ENCODE assay signal across 22 mouse cellular contexts in the genomic region with DNA sequence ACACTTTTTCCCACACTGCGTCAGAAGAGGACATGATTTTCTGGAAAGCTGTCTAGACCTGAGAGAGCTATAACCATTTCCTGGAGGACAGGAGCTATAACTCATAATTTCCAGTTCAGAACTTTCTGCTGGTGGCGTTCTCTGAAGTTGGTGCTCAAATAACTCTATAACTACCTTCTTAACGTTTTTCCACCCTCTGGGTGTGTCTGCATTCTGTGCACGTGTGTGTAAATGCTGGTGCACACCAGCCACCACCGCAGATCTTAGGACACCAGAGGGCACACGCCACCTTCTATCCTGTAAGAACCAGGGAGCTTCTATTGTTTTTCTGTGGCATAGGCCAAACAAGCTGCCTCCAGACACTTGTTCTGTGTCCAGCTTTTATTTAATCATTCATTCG. TPM values are rescaled to one million over a fixed set of nuclear protein-coding genes. Genes with fewer than 3 reads are reported as not detected.
A peak's percentile ranks its signal among the peaks of the same experiment; 100 is the strongest.
DNase-seq lines count a peak whose midpoint lies in the region; ATAC-seq and TF ChIP-seq lines count a peak whose summit lies in the region.
"Had no signal": no experiment of that assay in that cellular context is flagged by ENCODE, and none has a peak within 500 bp of the region (broad histone marks: within the 10 kb centered on the region; RNA-seq: fewer than 3 reads in every experiment).

No protein-coding gene starts in this region.

- DNase-seq in liver, embryonic 13.5 days = no peak
- no peak for DNase-seq in liver, embryonic 11.5 days (ENCODE audit: low spot score)
- DNase-seq in urinary bladder, postnatal 36 days (ENCODE audit: low spot score in 2 of 2) = no peak
- DNase-seq in layer of hippocampus, postnatal 25 days (ENCODE audit: extremely low spot score in 1 of 2, low spot score in 1 of 2) = no peak
- DNase-seq: adrenal gland, adult 2 months; adrenal gland, postnatal 36 days; B cell, adult 2 months; cerebellum, adult 2 months; cerebellum, postnatal 10 days; embryo, embryonic 11 days; gastrocnemius, postnatal 36 days; heart, adult 11 months; heart, postnatal 36 days had no signal

- ATAC-seq in liver, embryonic 13.5 days (ENCODE audit: low read depth) = no peak
- ATAC-seq in liver, embryonic 11.5 days (replicated peaks; ENCODE audit: low FRiP score) = no peak
- ATAC-seq in CD4-positive, CD25-positive, alpha-beta regulatory T cell, adult 4 months = peak; percentile 38
- ATAC-seq in activated CD4-positive, CD25-positive, alpha-beta regulatory T cell, adult 4 months = peak; percentile 36
- ATAC-seq: forebrain, embryonic 14.5 days; hindbrain, embryonic 16.5 days had no signal

- H3K27me3 ChIP-seq in liver, embryonic 13.5 days = no peaks in the 10 kb centered on the region
- H3K27me3 ChIP-seq in liver, embryonic 11.5 days (replicated peaks; ENCODE audit: control insufficient read depth, insufficient read depth, low read length) = no peaks in the 10 kb centered on the region
- no peaks in the 10 kb centered on the region for H3K27me3 ChIP-seq in small intestine, adult 2 months (ENCODE audit: control insufficient read depth, insufficient read depth, low read length)
- H3K27me3 ChIP-seq: embryonic facial prominence, embryonic 15.5 days; heart, embryonic 13.5 days had no signal

- H3K36me3 ChIP-seq in liver, embryonic 13.5 days = peaks cover 4% of the 10 kb centered on the region; the same call in 1 of the 2 replicates
- H3K36me3 ChIP-seq in liver, embryonic 11.5 days (ENCODE audit: control insufficient read depth, insufficient read depth, low read length) = 0 out of 2 replicates have a peak, but pooled peaks cover 2% of the 10 kb centered on the region
- H3K36me3 ChIP-seq in small intestine, adult 2 months (ENCODE audit: control insufficient read depth, insufficient read depth, low read length) = no peaks in the 10 kb centered on the region
- H3K36me3 ChIP-seq: embryonic facial prominence, embryonic 15.5 days had no signal

- TF ChIP-seq POLR2A in small intestine, adult 2 months (IDR thresholded peaks at IDR 0.05; ENCODE audit: low read depth, low read length) = no peak

- no peak overlapping the region for H3K9ac ChIP-seq in liver, embryonic 13.5 days
- H3K9ac ChIP-seq in liver, embryonic 11.5 days (ENCODE audit: low read depth, low read length) = no peak overlapping the region
- H3K9ac ChIP-seq: embryonic facial prominence, embryonic 15.5 days had no signal

- H3K9me3 ChIP-seq in liver, embryonic 13.5 days (replicated peaks) = 0 out of 2 replicates have a peak, but pooled peaks cover 2% of the 10 kb centered on the region
- H3K9me3 ChIP-seq in liver, embryonic 11.5 days (ENCODE audit: control insufficient read depth, low read length) = no peaks in the 10 kb centered on the region
- H3K9me3 ChIP-seq: embryonic facial prominence, embryonic 15.5 days; forebrain, embryonic 10.5 days; heart, embryonic 13.5 days had no signal

- H3K27ac ChIP-seq in liver, embryonic 13.5 days = peak overlapping the region; percentile 34
- no peak overlapping the region; the same call in 1 of the 2 replicates for H3K27ac ChIP-seq in liver, embryonic 11.5 days (ENCODE audit: low read depth, low read length)
- peak overlapping the region; percentile 52; the same call in 1 of the 2 replicates for H3K27ac ChIP-seq in small intestine, adult 2 months (ENCODE audit: insufficient read depth, low read depth, low read length)
- H3K27ac ChIP-seq: embryonic facial prominence, embryonic 15.5 days; heart, embryonic 13.5 days had no signal

- H3K4me2 ChIP-seq in liver, embryonic 13.5 days = no peak overlapping the region
- H3K4me2 ChIP-seq in liver, embryonic 11.5 days = no peak overlapping the region
- H3K4me2 ChIP-seq: embryonic facial prominence, embryonic 15.5 days; heart, embryonic 13.5 days had no signal

- peaks cover 51% of the 10 kb centered on the region for H3K4me1 ChIP-seq in liver, embryonic 13.5 days (replicated peaks)
- peaks cover 17% of the 10 kb centered on the region for H3K4me1 ChIP-seq in liver, embryonic 11.5 days (replicated peaks; ENCODE audit: control insufficient read depth, insufficient read depth, low read length)
- H3K4me1 ChIP-seq in small intestine, adult 2 months (ENCODE audit: control insufficient read depth, insufficient read depth, insufficient read length, low read length) = no peaks in the 10 kb centered on the region

- WGBS in liver, embryonic 13.5 days (ENCODE audit: insufficient replicate concordance) = 71% methylated on average over 7 of the region's 7 CpGs
- WGBS in liver, embryonic 11.5 days = 82% methylated on average over 7 of the region's 7 CpGs
- 75% methylated on average over 7 of the region's 7 CpGs for WGBS in small intestine, adult 2 months

- no peak overlapping the region for H3K4me3 ChIP-seq in liver, embryonic 13.5 days (replicated peaks)
- no peak overlapping the region for H3K4me3 ChIP-seq in liver, embryonic 11.5 days (ENCODE audit: low read depth, low read length)
- H3K4me3 ChIP-seq in small intestine, adult 2 months (ENCODE audit: low read depth, low read length) = no peak overlapping the region
- H3K4me3 ChIP-seq: embryonic facial prominence, embryonic 15.5 days; erythroblast, embryonic 14.5 days; forebrain, embryonic 10.5 days; heart, embryonic 13.5 days had no signal

- no peak for TF ChIP-seq CTCF in small intestine, adult 2 months (IDR thresholded peaks at IDR 0.05; ENCODE audit: extremely low read depth, insufficient read length, insufficient replicate concordance, low read depth, low read length)

RNA-seq across cellular contexts. Expression of gene Pitpnc1, which starts 11.5 kb away (rescaled TPM):
- polyA plus RNA-seq in liver, embryonic 13.5 days (2015; fragmentation: Nextera tagmentation; extraction: Ambion mirVana) = 7.4 and 8.3 TPM in 2 replicates
- 19.2 and 19.4 TPM in 2 replicates for polyA plus RNA-seq in liver, embryonic 11.5 days (2014; fragmentation: Nextera tagmentation; extraction: Ambion mirVana)
- polyA plus RNA-seq in CD4-positive, CD25-positive, alpha-beta regulatory T cell, adult 4 months (2017; shearing (Covaris generic)) = 100 to 1,000 TPM; 119 to 141 TPM
- 100 to 1,000 TPM; 101 to 116 TPM for polyA plus RNA-seq in activated CD4-positive, CD25-positive, alpha-beta regulatory T cell, adult 4 months (2017; shearing (Covaris generic))
- polyA plus RNA-seq in small intestine, adult 2 months (2012; rRNA removed) = 0.84 and 1.5 TPM in 2 replicates
- 10 to 100 TPM; 53.6 to 58.3 TPM for total RNA-seq in layer of hippocampus, postnatal 25 days (2021)

RNA-seq across cellular contexts. Expression of gene Psmd12, which starts 20.3 kb away (rescaled TPM):
- polyA plus RNA-seq in liver, embryonic 13.5 days (2015; fragmentation: Nextera tagmentation; extraction: Ambion mirVana) = 134 and 159 TPM in 2 replicates
- 222 and 237 TPM in 2 replicates for polyA plus RNA-seq in liver, embryonic 11.5 days (2014; fragmentation: Nextera tagmentation; extraction: Ambion mirVana)
- polyA plus RNA-seq in CD4-positive, CD25-positive, alpha-beta regulatory T cell, adult 4 months (2017; shearing (Covaris generic)) = 100 to 1,000 TPM; 106 to 112 TPM
- 100 to 1,000 TPM; 121 to 141 TPM for polyA plus RNA-seq in activated CD4-positive, CD25-positive, alpha-beta regulatory T cell, adult 4 months (2017; shearing (Covaris generic))
- 2.7 and 3.6 TPM in 2 replicates for polyA plus RNA-seq in small intestine, adult 2 months (2012; rRNA removed)
- 10 to 100 TPM; 65.9 to 72.2 TPM for total RNA-seq in layer of hippocampus, postnatal 25 days (2021)

Comparison
In these comparisons a context has a peak if more than half of its experiments do, and no peak if none do; other contexts are left out.
1. ATAC-seq: peak in CD4-positive, CD25-positive, alpha-beta regulatory T cell, adult 4 months (single experiment) and activated CD4-positive, CD25-positive, alpha-beta regulatory T cell, adult 4 months (single experiment); none in liver, embryonic 13.5 days (single experiment) and liver, embryonic 11.5 days (single experiment).
2. RNA of gene Psmd12, which starts 20.3 kb away (polyA plus RNA-seq): 222 to 237 TPM in liver, embryonic 11.5 days, 121 to 141 TPM in activated CD4-positive, CD25-positive, alpha-beta regulatory T cell, adult 4 months, 134 to 159 TPM in liver, embryonic 13.5 days and 106 to 112 TPM in CD4-positive, CD25-positive, alpha-beta regulatory T cell, adult 4 months; 2.7 to 3.6 TPM in small intestine, adult 2 months; every median in the first group is over 10 times any median in the second.